Mouse (Mus musculus) neural tube, embryonic 12.5 days (tissue): ENCODE results near the gene Morn3. TPM values are rescaled to one million over a fixed set of nuclear protein-coding genes. Genes with fewer than 3 reads are reported as not detected.

Experiments
- ATAC-seq: fragments of 200-750 bp; cut with Nextera tagmentation; 2 replicates; pipeline ENCODE4 v1.8.0; 2017; ENCODE audit warnings: low read depth, mild to moderate bottlenecking, moderate TSS enrichment, moderate library complexity; ENCODE audit not compliant: low FRiP score
- H3K27ac ChIP-seq: fragments of 300-500 bp; sonication (generic); 2 replicates; pipeline ENCODE4 v1.5.1; 2016
- H3K27me3 ChIP-seq: fragments of 300-500 bp; sonication (generic); replicated peaks from 2 replicates; pipeline ENCODE4 v1.6.1; 2016; ENCODE audit warnings: mild to moderate bottlenecking
- H3K36me3 ChIP-seq: fragments of 300-500 bp; sonication (generic); 2 replicates; pipeline ENCODE4 v1.6.1; 2016; ENCODE audit warnings: mild to moderate bottlenecking
- H3K4me1 ChIP-seq: fragments of 300-500 bp; sonication (generic); 2 replicates; pipeline ENCODE4 v1.6.1; 2016
- H3K4me2 ChIP-seq: fragments of 300-500 bp; sonication (generic); replicated peaks from 2 replicates; pipeline ENCODE4 v1.6.1; 2016; ENCODE audit warnings: mild to moderate bottlenecking
- H3K4me3 ChIP-seq: fragments of 300-500 bp; sonication (generic); 2 replicates; pipeline ENCODE4 v1.5.1; 2016
- H3K9ac ChIP-seq: fragments of 300-500 bp; sonication (generic); 2 replicates; pipeline ENCODE4 v1.6.1; 2016; ENCODE audit warnings: mild to moderate bottlenecking
- H3K9me3 ChIP-seq: fragments of 300-500 bp; sonication (generic); 2 replicates; pipeline ENCODE4 v1.6.1; 2016; ENCODE audit warnings: mild to moderate bottlenecking
- WGBS: fragments of 180-500 bp; shearing (Covaris S2); methylation state at CpG from one replicate; pipeline ENCODE4 v1.1.7; 2016; 5-methylcytosine and 5-hydroxymethylcytosine counted together
- polyA plus RNA-seq: library from polyadenylated mRNA; unstranded; fragments of >200 nt; fragmentation: Nextera tagmentation; extraction: Ambion mirVana; gene quantifications from 2 replicates; pipeline ENCODE4 v1.2.1, GENCODE M21; 2016

The Morn3 gene
- polyA plus RNA-seq, 1 experiment from 2014 or later, result not detected

GRCm38 (mm10) chr5:123017504-123017903, 29.3 kb downstream of the Morn3 start:
- Histone ChIP-seq H3K4me2 (no peak overlapping the region), H3K9me3 (no peaks in the 10 kb centered on the region), H3K36me3 (no peaks in the 10 kb centered on the region), H3K4me1 (peaks cover 25% of the 10 kb centered on the region), H3K9ac (no peak overlapping the region), H3K4me3 (no peak overlapping the region), H3K27me3 (no peaks in the 10 kb centered on the region), H3K27ac (no peak overlapping the region)
- no peak for ATAC-seq
- WGBS, result 85% methylated on average over 4 of the region's 4 CpGs

GRCm38 (mm10) chr5:123015915-123016314, 30.9 kb downstream of the Morn3 start:
- peak overlapping the region; percentile 78 for H3K9ac ChIP-seq
- no peaks in the 10 kb centered on the region for H3K27me3 ChIP-seq
- peak overlapping the region; percentile 69 for H3K4me2 ChIP-seq
- H3K4me1 ChIP-seq, result peaks cover 25% of the 10 kb centered on the region
- peak overlapping the region; percentile 69 for H3K4me3 ChIP-seq
- H3K27ac ChIP-seq, result no peak overlapping the region
- no peak for ATAC-seq
- WGBS, result 23% methylated on average over 8 of the region's 8 CpGs
- no peaks in the 10 kb centered on the region for H3K36me3 ChIP-seq
- H3K9me3 ChIP-seq, result no peaks in the 10 kb centered on the region

GRCm38 (mm10) chr5:123014753-123015701, 31.8 kb downstream of the Morn3 start, which contains the start of gene Orai1:
Orai1 (plus strand) TSS chr5:123015074.
- peak; percentile 89 for ATAC-seq
- H3K36me3 ChIP-seq, result no peaks in the 10 kb centered on the region
- H3K27me3 ChIP-seq, result no peaks in the 10 kb centered on the region
- peak within 1 kb of the TSS; percentile 69 for H3K4me3 ChIP-seq
- peak within 1 kb of the TSS; percentile 69 for H3K4me2 ChIP-seq
- peak within 1 kb of the TSS; percentile 78 for H3K9ac ChIP-seq
- H3K9me3 ChIP-seq, result no peaks in the 10 kb centered on the region
- peak within 1 kb of the TSS; percentile 86 for H3K27ac ChIP-seq
- under 1% methylated on average over 106 of the region's 106 CpGs for WGBS
- peaks cover 24% of the 10 kb centered on the region for H3K4me1 ChIP-seq

GRCm38 (mm10) chr5:123013599-123014315, 33.1 kb downstream of the Morn3 start:
- WGBS, result 61% methylated on average over 9 of the region's 9 CpGs
- no peak overlapping the region for H3K4me2 ChIP-seq

GRCm38 (mm10) chr5:123011705-123012104, 35.1 kb downstream of the Morn3 start:
- no peak overlapping the region for H3K4me3 ChIP-seq
- H3K27ac ChIP-seq, result no peak overlapping the region
- H3K9me3 ChIP-seq, result no peaks in the 10 kb centered on the region
- H3K36me3 ChIP-seq, result no peaks in the 10 kb centered on the region
- no peak overlapping the region for H3K4me2 ChIP-seq
- peaks cover 13% of the 10 kb centered on the region for H3K4me1 ChIP-seq
- no peaks in the 10 kb centered on the region for H3K27me3 ChIP-seq
- 90% methylated on average over 9 of the region's 9 CpGs for whole genome bisulfite sequencing
- no peak overlapping the region for H3K9ac ChIP-seq
- no peak for ATAC-seq

More at GRCm38 (mm10) chr5:123013599-123014315, 33.1 kb downstream of the Morn3 start:
- H3K9ac ChIP-seq, result no peak overlapping the region
- H3K4me3 ChIP-seq, result no peak overlapping the region
- H3K4me1 ChIP-seq, result peaks cover 13% of the 10 kb centered on the region
- no peak overlapping the region for H3K27ac ChIP-seq
- H3K36me3 ChIP-seq, result no peaks in the 10 kb centered on the region
- no peaks in the 10 kb centered on the region for H3K9me3 ChIP-seq
- ATAC-seq, result no peak
- H3K27me3 ChIP-seq, result no peaks in the 10 kb centered on the region

- Histone ChIP-seq H3K9ac (no peak overlapping the region), H3K4me1 (peaks cover 5% of the 10 kb centered on the region), H3K27me3 (no peaks in the 10 kb centered on the region), H3K4me2 (no peak overlapping the region), H3K36me3 (no peaks in the 10 kb centered on the region), H3K9me3 (no peaks in the 10 kb centered on the region), H3K4me3 (no peak overlapping the region), H3K27ac (no peak overlapping the region)
- WGBS, result 94% methylated on average over 6 of the region's 6 CpGs
- ATAC-seq, result no peak
Measured at GRCm38 (mm10) chr5:123010806-123011205, 36.0 kb downstream of the Morn3 start.

- Histone ChIP-seq H3K9ac (no peak overlapping the region), H3K27me3 (no peaks in the 10 kb centered on the region), H3K4me2 (no peak overlapping the region), H3K9me3 (no peaks in the 10 kb centered on the region), H3K4me1 (no peaks in the 10 kb centered on the region), H3K4me3 (no peak overlapping the region), H3K27ac (no peak overlapping the region), H3K36me3 (no peaks in the 10 kb centered on the region)
- 73% methylated on average over 11 of the region's 11 CpGs for WGBS
- no peak for ATAC-seq
Measured at GRCm38 (mm10) chr5:123009873-123010272, 36.9 kb downstream of the Morn3 start.

GRCm38 (mm10) chr5:123008877-123009493, 37.8 kb downstream of the Morn3 start:
- H3K27me3 ChIP-seq, result no peaks in the 10 kb centered on the region
- no peak overlapping the region for H3K4me2 ChIP-seq
- no peak for ATAC-seq
- H3K36me3 ChIP-seq, result no peaks in the 10 kb centered on the region
- 85% methylated on average over 7 of the region's 7 CpGs for WGBS
- H3K4me3 ChIP-seq, result no peak overlapping the region
- no peaks in the 10 kb centered on the region for H3K9me3 ChIP-seq
- no peaks in the 10 kb centered on the region for H3K4me1 ChIP-seq
- H3K27ac ChIP-seq, result no peak overlapping the region
- no peak overlapping the region for H3K9ac ChIP-seq

GRCm38 (mm10) chr5:123005716-123006592, 40.9 kb downstream of the Morn3 start:
- no peak overlapping the region for H3K27ac ChIP-seq
- no peaks in the 10 kb centered on the region for H3K9me3 ChIP-seq
- H3K4me1 ChIP-seq, result no peaks in the 10 kb centered on the region
- H3K27me3 ChIP-seq, result no peaks in the 10 kb centered on the region
- no peaks in the 10 kb centered on the region for H3K36me3 ChIP-seq
- no peak for ATAC-seq
- 66% methylated on average over 19 of the region's 19 CpGs for WGBS
- no peak overlapping the region for H3K4me3 ChIP-seq
- H3K4me2 ChIP-seq, result no peak overlapping the region
- no peak overlapping the region for H3K9ac ChIP-seq

- ATAC-seq, result no peak
- 83% methylated on average over 1 of the region's 1 CpGs for WGBS
- no peaks in the 10 kb centered on the region for H3K9me3 ChIP-seq
Measured at GRCm38 (mm10) chr5:123000901-123001300, 45.9 kb downstream of the Morn3 start.

More at GRCm38 (mm10) chr5:123000901-123001300, 45.9 kb downstream of the Morn3 start:
- H3K27me3 ChIP-seq, result no peaks in the 10 kb centered on the region
- 0 out of 2 replicates have a peak, but pooled peaks cover 5% of the 10 kb centered on the region for H3K36me3 ChIP-seq
- no peak overlapping the region for H3K4me3 ChIP-seq
- H3K9ac ChIP-seq, result no peak overlapping the region
- H3K4me1 ChIP-seq, result no peaks in the 10 kb centered on the region
- H3K4me2 ChIP-seq, result no peak overlapping the region
- H3K27ac ChIP-seq, result no peak overlapping the region
